Mouse (Mus musculus): ENCODE measurements around the gene Ide. TPM values are rescaled to one million over a fixed set of nuclear protein-coding genes. Genes with fewer than 3 reads are reported as not detected.

The Ide gene
- polyA plus RNA-seq, 1 experiment from 2014 or later: 54.3 TPM

DNA sequence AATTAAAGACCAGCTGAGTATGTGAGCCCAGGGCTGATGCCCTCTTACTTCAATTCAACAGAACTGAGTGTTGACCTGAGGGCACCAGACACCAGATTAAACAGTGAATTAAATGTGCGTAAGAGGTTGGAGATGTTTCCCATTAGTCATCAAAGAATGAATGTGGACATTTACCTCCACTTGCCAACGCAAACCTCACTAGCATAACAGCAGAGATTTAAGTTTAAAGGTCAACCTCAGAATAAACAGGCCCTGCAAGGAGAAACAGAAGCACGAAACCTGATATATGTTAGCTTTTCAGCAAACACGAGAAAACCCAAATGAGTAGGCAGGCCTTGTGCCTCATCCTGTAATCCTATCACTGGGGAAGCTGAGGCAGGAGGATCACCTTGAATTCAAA, 75.3 kb downstream of the Ide start:
- no peak overlapping the region for H3K9ac ChIP-seq
- ATAC-seq (ENCODE audit: low FRiP score): no peak
- H3K4me1 ChIP-seq (replicated peaks; ENCODE audit: control insufficient read depth, insufficient read depth, low read length): no peaks in the 10 kb centered on the region

DNA sequence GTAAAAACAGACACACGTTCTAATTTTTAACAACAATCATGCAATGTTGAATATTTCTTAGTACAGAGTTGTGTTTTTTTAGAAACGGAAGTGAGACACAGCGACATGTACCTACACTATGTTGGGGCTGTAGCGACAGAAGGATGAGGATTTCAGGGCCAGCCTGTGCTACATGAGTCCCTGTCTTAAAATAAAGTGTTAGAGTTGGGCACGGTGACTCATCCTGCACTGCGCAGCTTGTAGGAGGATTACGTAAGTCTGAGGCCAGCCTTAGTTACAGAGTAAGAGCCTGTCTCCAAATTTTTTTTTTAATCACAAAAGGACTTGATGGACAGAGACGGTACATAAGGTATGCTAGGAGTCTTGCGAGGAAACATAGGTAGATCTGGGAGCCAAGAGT, 82.3 kb downstream of the Ide start:
- DNase-seq (ENCODE audit: low spot score) (no peak), ATAC-seq (ENCODE audit: low FRiP score) (no peak)
- Histone ChIP-seq H3K4me2 (replicated peaks) (no peak overlapping the region), H3K9ac (no peak overlapping the region), H3K4me1 (replicated peaks; ENCODE audit: control insufficient read depth, insufficient read depth, low read length) (no peaks in the 10 kb centered on the region), H3K4me3 (replicated peaks; ENCODE audit: low read length) (no peak overlapping the region), H3K27me3 (ENCODE audit: control insufficient read depth, insufficient read depth, low read length) (no peaks in the 10 kb centered on the region), H3K27ac (no peak overlapping the region), H3K9me3 (ENCODE audit: control insufficient read depth, low read length) (no peaks in the 10 kb centered on the region), H3K36me3 (replicated peaks; ENCODE audit: control insufficient read depth, insufficient read depth) (no peaks in the 10 kb centered on the region)
- 92% methylated on average over 9 of the region's 9 CpGs for WGBS

More for the DNA sequence above, 75.3 kb downstream of the Ide start:
- no peak overlapping the region for H3K27ac ChIP-seq
- DNase-seq (ENCODE audit: low spot score): no peak
- H3K36me3 ChIP-seq (replicated peaks; ENCODE audit: control insufficient read depth, insufficient read depth): no peaks in the 10 kb centered on the region
- no peak overlapping the region for H3K4me3 ChIP-seq (replicated peaks; ENCODE audit: low read length)
- WGBS: 81% methylated on average over 4 of the region's 4 CpGs
- no peaks in the 10 kb centered on the region for H3K27me3 ChIP-seq (ENCODE audit: control insufficient read depth, insufficient read depth, low read length)
- no peak overlapping the region for H3K4me2 ChIP-seq (replicated peaks)
- no peaks in the 10 kb centered on the region for H3K9me3 ChIP-seq (ENCODE audit: control insufficient read depth, low read length)

GRCm38 (mm10) chr19:37252104-37252503, 85.5 kb downstream of the Ide start:
- no peak overlapping the region for H3K9ac ChIP-seq
- H3K36me3 ChIP-seq (replicated peaks; ENCODE audit: control insufficient read depth, insufficient read depth): no peaks in the 10 kb centered on the region
- DNase-seq (ENCODE audit: low spot score) (no peak), ATAC-seq (ENCODE audit: low FRiP score) (no peak)
- H3K27ac ChIP-seq: no peak overlapping the region
- no peaks in the 10 kb centered on the region for H3K27me3 ChIP-seq (ENCODE audit: control insufficient read depth, insufficient read depth, low read length)
- H3K4me2 ChIP-seq (replicated peaks): no peak overlapping the region
- WGBS: 66% methylated on average over 6 of the region's 6 CpGs
- no peaks in the 10 kb centered on the region for H3K9me3 ChIP-seq (ENCODE audit: control insufficient read depth, low read length)
- H3K4me1 ChIP-seq (replicated peaks; ENCODE audit: control insufficient read depth, insufficient read depth, low read length): no peaks in the 10 kb centered on the region
- no peak overlapping the region for H3K4me3 ChIP-seq (replicated peaks; ENCODE audit: low read length)

- H3K9me3 ChIP-seq (ENCODE audit: control insufficient read depth, low read length): no peaks in the 10 kb centered on the region
- H3K4me2 ChIP-seq (replicated peaks): no peak overlapping the region
- H3K4me3 ChIP-seq (replicated peaks; ENCODE audit: low read length): no peak overlapping the region
- no peaks in the 10 kb centered on the region for H3K27me3 ChIP-seq (ENCODE audit: control insufficient read depth, insufficient read depth, low read length)
- H3K4me1 ChIP-seq (replicated peaks; ENCODE audit: control insufficient read depth, insufficient read depth, low read length): no peaks in the 10 kb centered on the region
- DNase-seq (ENCODE audit: low spot score) (no peak), ATAC-seq (ENCODE audit: low FRiP score) (no peak)
- no peaks in the 10 kb centered on the region for H3K36me3 ChIP-seq (replicated peaks; ENCODE audit: control insufficient read depth, insufficient read depth)
- no peak overlapping the region for H3K9ac ChIP-seq
- no peak overlapping the region for H3K27ac ChIP-seq
- WGBS: 77% methylated on average over 3 of the region's 3 CpGs
These were observed 89.5 kb downstream of the Ide start for GRCm38 (mm10) chr19:37248199-37248598.

- ATAC-seq (ENCODE audit: low FRiP score) (no peak), DNase-seq (ENCODE audit: low spot score) (no peak)
- H3K9ac ChIP-seq: no peak overlapping the region
- H3K9me3 ChIP-seq (ENCODE audit: control insufficient read depth, low read length): no peaks in the 10 kb centered on the region
- no peak overlapping the region for H3K4me3 ChIP-seq (replicated peaks; ENCODE audit: low read length)
- WGBS: 56% methylated on average over 3 of the region's 3 CpGs
- H3K27me3 ChIP-seq (ENCODE audit: control insufficient read depth, insufficient read depth, low read length): no peaks in the 10 kb centered on the region
- no peaks in the 10 kb centered on the region for H3K36me3 ChIP-seq (replicated peaks; ENCODE audit: control insufficient read depth, insufficient read depth)
- no peak overlapping the region for H3K27ac ChIP-seq
- H3K4me1 ChIP-seq (replicated peaks; ENCODE audit: control insufficient read depth, insufficient read depth, low read length): no peaks in the 10 kb centered on the region
- no peak overlapping the region for H3K4me2 ChIP-seq (replicated peaks)
These were observed 90.8 kb downstream of the Ide start for GRCm38 (mm10) chr19:37246859-37247258.

DNA sequence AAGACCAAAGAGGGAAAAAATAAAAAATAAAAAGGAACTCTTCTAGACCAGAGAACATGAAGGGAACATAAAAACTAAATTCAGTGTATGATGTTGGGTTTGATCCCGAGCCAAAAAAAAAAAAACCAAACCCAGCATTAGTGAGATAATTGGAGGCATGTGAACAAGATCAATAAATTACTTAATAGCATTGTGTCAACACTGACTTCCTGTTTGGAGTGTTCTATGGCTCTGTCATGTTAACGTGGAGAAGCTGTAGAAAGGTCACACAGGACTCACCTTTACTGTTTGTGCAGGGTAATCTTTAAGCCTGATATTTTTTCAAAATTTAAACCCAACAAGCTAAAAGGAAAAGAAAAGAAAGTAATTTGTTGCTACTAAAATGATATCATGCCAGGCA, 94.9 kb downstream of the Ide start:
- no peaks in the 10 kb centered on the region for H3K27me3 ChIP-seq (ENCODE audit: control insufficient read depth, insufficient read depth, low read length)
- no peak overlapping the region for H3K9ac ChIP-seq
- no peak for DNase-seq (ENCODE audit: low spot score)
- no peak overlapping the region for H3K4me2 ChIP-seq (replicated peaks)
- 51% methylated on average over 2 of the region's 2 CpGs for WGBS
- H3K4me1 ChIP-seq (replicated peaks; ENCODE audit: control insufficient read depth, insufficient read depth, low read length): no peaks in the 10 kb centered on the region
- H3K4me3 ChIP-seq (replicated peaks; ENCODE audit: low read length): no peak overlapping the region
- no peaks in the 10 kb centered on the region for H3K36me3 ChIP-seq (replicated peaks; ENCODE audit: control insufficient read depth, insufficient read depth)
- no peak for ATAC-seq (ENCODE audit: low FRiP score)
- H3K9me3 ChIP-seq (ENCODE audit: control insufficient read depth, low read length): no peaks in the 10 kb centered on the region
- H3K27ac ChIP-seq: no peak overlapping the region

DNA sequence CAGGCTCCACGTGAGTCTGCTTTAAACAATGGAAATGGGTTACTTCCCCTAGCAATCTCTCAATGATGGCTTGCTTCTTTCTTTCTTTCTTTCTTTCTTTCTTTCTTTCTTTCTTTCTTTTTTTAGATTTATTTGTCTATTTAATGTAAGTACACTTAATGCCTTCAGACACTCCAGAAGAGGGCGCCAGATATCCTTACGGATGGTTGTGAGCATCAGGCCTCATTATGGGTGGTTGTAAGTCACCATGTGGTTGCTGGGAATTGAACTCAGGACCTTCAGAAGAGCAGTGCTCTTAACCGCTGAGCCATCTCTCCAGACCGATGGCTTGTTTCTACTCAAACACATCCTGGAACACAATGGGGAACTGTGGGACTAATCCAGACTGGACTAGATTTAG, 96.5 kb downstream of the Ide start:
- Histone ChIP-seq H3K36me3 (replicated peaks; ENCODE audit: control insufficient read depth, insufficient read depth) (no peaks in the 10 kb centered on the region), H3K27ac (no peak overlapping the region), H3K4me3 (replicated peaks; ENCODE audit: low read length) (no peak overlapping the region), H3K9ac (no peak overlapping the region), H3K4me2 (replicated peaks) (no peak overlapping the region), H3K27me3 (ENCODE audit: control insufficient read depth, insufficient read depth, low read length) (peaks cover 4% of the 10 kb centered on the region; the same call in 1 of the 2 replicates), H3K9me3 (ENCODE audit: control insufficient read depth, low read length) (no peaks in the 10 kb centered on the region), H3K4me1 (replicated peaks; ENCODE audit: control insufficient read depth, insufficient read depth, low read length) (no peaks in the 10 kb centered on the region)
- 72% methylated on average over 5 of the region's 5 CpGs for WGBS
- no peak for DNase-seq (ENCODE audit: low spot score)
- ATAC-seq (ENCODE audit: low FRiP score): no peak

DNA sequence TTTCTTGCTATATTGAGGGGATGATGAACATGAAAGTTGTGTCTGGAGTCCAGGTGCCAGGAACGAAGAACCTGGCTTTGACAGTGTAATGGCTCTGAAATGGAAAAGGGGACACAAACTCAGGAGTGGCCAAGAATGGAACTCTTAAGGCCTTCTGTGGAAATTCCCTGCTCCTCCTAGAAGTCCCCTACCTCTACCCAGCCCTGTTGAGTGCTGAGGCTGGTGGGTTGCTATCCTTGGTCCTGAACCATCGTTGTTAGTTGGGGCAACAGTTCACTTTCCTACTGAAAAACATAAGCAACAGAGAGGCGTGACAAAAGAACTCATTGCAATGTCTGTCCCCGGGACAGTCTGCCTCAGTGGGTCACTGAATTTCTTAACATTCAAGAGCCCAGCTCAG, 98.6 kb downstream of the Ide start:
- Histone ChIP-seq H3K4me2 (replicated peaks) (no peak overlapping the region), H3K36me3 (replicated peaks; ENCODE audit: control insufficient read depth, insufficient read depth) (no peaks in the 10 kb centered on the region), H3K4me1 (replicated peaks; ENCODE audit: control insufficient read depth, insufficient read depth, low read length) (no peaks in the 10 kb centered on the region), H3K9ac (no peak overlapping the region), H3K9me3 (ENCODE audit: control insufficient read depth, low read length) (no peaks in the 10 kb centered on the region), H3K27ac (no peak overlapping the region), H3K4me3 (replicated peaks; ENCODE audit: low read length) (no peak overlapping the region), H3K27me3 (ENCODE audit: control insufficient read depth, insufficient read depth, low read length) (peaks cover 23% of the 10 kb centered on the region)
- WGBS: 32% methylated on average over 4 of the region's 4 CpGs
- ATAC-seq (ENCODE audit: low FRiP score) (no peak), DNase-seq (ENCODE audit: low spot score) (no peak)

DNA sequence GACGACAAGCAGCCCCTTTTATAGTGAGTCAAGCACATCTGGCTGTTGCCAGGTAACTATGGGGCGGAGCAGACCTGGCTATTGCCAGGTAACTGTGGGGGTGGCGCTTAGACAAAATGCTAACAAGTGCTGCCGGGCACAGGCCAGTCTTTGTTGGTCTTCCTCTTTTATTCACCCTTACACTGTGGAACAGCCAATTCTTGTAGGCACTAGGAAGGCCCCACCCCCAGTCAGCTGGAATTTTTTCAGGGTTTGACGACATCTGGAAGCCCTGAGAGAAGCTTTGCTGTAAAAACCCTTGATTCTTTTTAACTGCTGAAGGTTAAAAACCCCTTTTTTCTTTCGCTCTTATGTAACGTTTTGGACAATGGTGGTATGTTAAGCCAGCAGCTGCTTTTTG, 99.0 kb downstream of the Ide start:
- H3K9ac ChIP-seq: no peak overlapping the region
- no peak overlapping the region for H3K4me2 ChIP-seq (replicated peaks)
- DNase-seq (ENCODE audit: low spot score): no peak
- H3K27me3 ChIP-seq (ENCODE audit: control insufficient read depth, insufficient read depth, low read length): peaks cover 24% of the 10 kb centered on the region
- no peak for ATAC-seq (ENCODE audit: low FRiP score)
- no peaks in the 10 kb centered on the region for H3K36me3 ChIP-seq (replicated peaks; ENCODE audit: control insufficient read depth, insufficient read depth)
- no peaks in the 10 kb centered on the region for H3K4me1 ChIP-seq (replicated peaks; ENCODE audit: control insufficient read depth, insufficient read depth, low read length)
- H3K27ac ChIP-seq: no peak overlapping the region
- no peaks in the 10 kb centered on the region for H3K9me3 ChIP-seq (ENCODE audit: control insufficient read depth, low read length)
- WGBS: 16% methylated on average over 7 of the region's 7 CpGs
- no peak overlapping the region for H3K4me3 ChIP-seq (replicated peaks; ENCODE audit: low read length)

DNA sequence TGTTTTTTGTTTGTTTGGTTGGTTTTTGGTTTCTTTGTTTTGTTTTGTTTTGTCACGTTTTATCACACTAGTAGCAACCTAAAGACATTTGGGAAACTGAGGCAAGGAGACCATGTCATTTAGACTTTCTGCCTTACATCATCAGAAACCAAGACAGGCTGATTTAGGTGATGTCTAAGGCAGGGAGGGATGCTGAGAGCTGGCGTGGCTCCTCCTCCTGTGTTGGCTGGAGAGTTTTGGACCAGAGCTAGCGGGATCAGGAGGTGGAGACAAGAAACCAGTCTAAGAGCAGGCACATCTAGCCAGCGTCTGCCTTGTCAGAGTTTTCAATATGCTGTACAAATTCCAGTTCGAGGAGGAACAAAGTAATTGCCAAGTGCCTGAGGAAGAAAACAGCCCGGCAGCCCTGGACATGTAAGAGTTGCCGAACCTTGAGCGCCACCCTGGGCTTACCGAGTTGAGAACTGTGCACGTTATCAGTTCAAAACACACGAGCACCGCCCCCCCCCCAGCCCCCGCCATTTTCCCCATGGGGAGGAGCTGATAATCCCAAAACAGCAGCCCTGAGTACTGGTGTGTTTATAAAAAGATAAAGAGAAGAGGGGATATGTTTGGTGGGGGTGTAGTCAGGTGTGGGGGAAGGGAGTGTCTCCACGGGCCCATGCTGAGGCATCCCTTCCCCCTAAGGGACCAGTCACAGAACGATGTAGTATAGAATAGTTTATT, 99.8 kb downstream of the Ide start:
- H3K9me3 ChIP-seq (ENCODE audit: control insufficient read depth, low read length): no peaks in the 10 kb centered on the region
- DNase-seq (ENCODE audit: low spot score) (no peak), ATAC-seq (ENCODE audit: low FRiP score) (no peak)
- H3K4me3 ChIP-seq (replicated peaks; ENCODE audit: low read length): no peak overlapping the region
- H3K27me3 ChIP-seq (ENCODE audit: control insufficient read depth, insufficient read depth, low read length): peaks cover 27% of the 10 kb centered on the region
- no peaks in the 10 kb centered on the region for H3K36me3 ChIP-seq (replicated peaks; ENCODE audit: control insufficient read depth, insufficient read depth)
- peak overlapping the region; percentile 21; the same call in 1 of the 2 replicates for H3K4me2 ChIP-seq (replicated peaks)
- no peak overlapping the region for H3K9ac ChIP-seq
- no peaks in the 10 kb centered on the region for H3K4me1 ChIP-seq (replicated peaks; ENCODE audit: control insufficient read depth, insufficient read depth, low read length)
- WGBS: 12% methylated on average over 15 of the region's 15 CpGs
- no peak overlapping the region for H3K27ac ChIP-seq
